Mouse (Mus musculus): Measurements from ENCODE around the gene Slc38a4. TPM values are rescaled to one million over a fixed set of nuclear protein-coding genes. Genes with fewer than 3 reads are reported as not detected.

The Slc38a4 gene
- total RNA-seq, 2 experiments from 2014 or later, result not detected

- ATAC-seq (replicated peaks; ENCODE audit: poor library complexity, severe bottlenecking), result no peak
These were observed 35.5 kb downstream of the Slc38a4 start for GRCm38 (mm10) chr15:97020221-97020620.

- no peak for ATAC-seq (replicated peaks; ENCODE audit: poor library complexity, severe bottlenecking)
These were observed 36.4 kb downstream of the Slc38a4 start for GRCm38 (mm10) chr15:97019323-97019722.

GRCm38 (mm10) chr15:97017195-97017594 is 38.6 kb downstream of the Slc38a4 start:
- ATAC-seq (replicated peaks; ENCODE audit: poor library complexity, severe bottlenecking), result no peak

- ATAC-seq (replicated peaks; ENCODE audit: poor library complexity, severe bottlenecking), result no peak
These were observed 40.6 kb downstream of the Slc38a4 start for GRCm38 (mm10) chr15:97015036-97015596.

- ATAC-seq (replicated peaks; ENCODE audit: poor library complexity, severe bottlenecking), result no peak
These were observed 44.0 kb downstream of the Slc38a4 start for GRCm38 (mm10) chr15:97011599-97012372.

- no peak for ATAC-seq (replicated peaks; ENCODE audit: poor library complexity, severe bottlenecking)
These were observed 46.5 kb downstream of the Slc38a4 start for GRCm38 (mm10) chr15:97009271-97009670.

GRCm38 (mm10) chr15:97005631-97006234 is 50.0 kb downstream of the Slc38a4 start:
- ATAC-seq (replicated peaks; ENCODE audit: poor library complexity, severe bottlenecking), result no peak

- ATAC-seq (replicated peaks; ENCODE audit: poor library complexity, severe bottlenecking), result no peak
These were observed 51.3 kb downstream of the Slc38a4 start for GRCm38 (mm10) chr15:97004525-97004867.

GRCm38 (mm10) chr15:97003851-97004524 is 51.8 kb downstream of the Slc38a4 start:
- ATAC-seq (replicated peaks; ENCODE audit: poor library complexity, severe bottlenecking), result no peak

GRCm38 (mm10) chr15:97003186-97003585 is 52.6 kb downstream of the Slc38a4 start:
- no peak for ATAC-seq (replicated peaks; ENCODE audit: poor library complexity, severe bottlenecking)

GRCm38 (mm10) chr15:97002752-97003151 is 53.0 kb downstream of the Slc38a4 start:
- ATAC-seq (replicated peaks; ENCODE audit: poor library complexity, severe bottlenecking), result no peak

- no peak for ATAC-seq (replicated peaks; ENCODE audit: poor library complexity, severe bottlenecking)
These were observed 53.9 kb downstream of the Slc38a4 start for GRCm38 (mm10) chr15:97001886-97002285.

GRCm38 (mm10) chr15:97001416-97001815 is 54.3 kb downstream of the Slc38a4 start:
- no peak for ATAC-seq (replicated peaks; ENCODE audit: poor library complexity, severe bottlenecking)

GRCm38 (mm10) chr15:97000319-97001251 is 55.2 kb downstream of the Slc38a4 start:
- no peak for ATAC-seq (replicated peaks; ENCODE audit: poor library complexity, severe bottlenecking)

GRCm38 (mm10) chr15:96999401-96999800 is 56.4 kb downstream of the Slc38a4 start:
- ATAC-seq (replicated peaks; ENCODE audit: poor library complexity, severe bottlenecking), result no peak

GRCm38 (mm10) chr15:96985618-96986017 is 70.1 kb downstream of the Slc38a4 start:
- ATAC-seq (replicated peaks; ENCODE audit: poor library complexity, severe bottlenecking), result no peak

GRCm38 (mm10) chr15:96983581-96984330 is 72.0 kb downstream of the Slc38a4 start:
- ATAC-seq (replicated peaks; ENCODE audit: poor library complexity, severe bottlenecking), result no peak

- ATAC-seq (replicated peaks; ENCODE audit: poor library complexity, severe bottlenecking), result no peak
These were observed 80.6 kb downstream of the Slc38a4 start for GRCm38 (mm10) chr15:96975125-96975524.

GRCm38 (mm10) chr15:96974131-96974530 is 81.6 kb downstream of the Slc38a4 start:
- no peak for ATAC-seq (replicated peaks; ENCODE audit: poor library complexity, severe bottlenecking)
